Mouse (Mus musculus) T-helper 1 cell (primary cell): Measurements from ENCODE around the gene Mapk9.

Source experiments
- in situ Hi-C: fragments of 300-600 bp; cut with MboI, MseI; formaldehyde crosslinking; loops from one replicate; pipeline ENCODE4 v1.15.1; 2025; ENCODE audit warnings: high pct_unique_total_duplicates

The Mapk9 gene

GRCm38 (mm10) chr11:49888469-49888868 lies 41.9 kb downstream of the Mapk9 start:
- in situ Hi-C loops, result loop anchor here (25.0 kb wide), 1 partner anchor 974 kb away; the partner anchor contains the start of gene Grm6

- in situ Hi-C loops, result loop anchor here (25.0 kb wide), 1 partner anchor 970 kb away; the partner anchor contains the start of gene Grm6
Measured at GRCm38 (mm10) chr11:49891993-49892392, 45.4 kb downstream of the Mapk9 start.

GRCm38 (mm10) chr11:49893806-49894205 lies 47.3 kb downstream of the Mapk9 start:
- in situ Hi-C loops, result loop anchor here (25.0 kb wide), 1 partner anchor 968 kb away; the partner anchor contains the start of gene Grm6

GRCm38 (mm10) chr11:49895966-49896590 lies 49.5 kb downstream of the Mapk9 start:
- in situ Hi-C loops, result loop anchor here (25.0 kb wide), 1 partner anchor 966 kb away; the partner anchor contains the start of gene Grm6

- in situ Hi-C loops, result loop anchor here (5.0 kb wide), 1 partner anchor 62 kb away; no protein-coding TSS in a partner anchor
Measured at GRCm38 (mm10) chr11:49900043-49900442, 53.5 kb downstream of the Mapk9 start.

- in situ Hi-C loops, result loop anchor here (5.0 kb wide), 1 partner anchor 61 kb away; no protein-coding TSS in a partner anchor
Measured at GRCm38 (mm10) chr11:49900962-49901658, 54.6 kb downstream of the Mapk9 start.

- in situ Hi-C loops, result loop anchor here (5.0 kb wide), 1 partner anchor 60 kb away; no protein-coding TSS in a partner anchor
Measured at GRCm38 (mm10) chr11:49901659-49902458, 55.3 kb downstream of the Mapk9 start, which contains the start of gene Rasgef1c. TSS of gene Rasgef1c (plus strand) at chr11:49901835.

GRCm38 (mm10) chr11:49903333-49903732 lies 56.8 kb downstream of the Mapk9 start:
- in situ Hi-C loops, result loop anchor here (5.0 kb wide), 1 partner anchor 59 kb away; no protein-coding TSS in a partner anchor

GRCm38 (mm10) chr11:49918521-49919180 lies 72.1 kb downstream of the Mapk9 start:
- in situ Hi-C loops, result no loop called here

- in situ Hi-C loops, result no loop called here
Measured at GRCm38 (mm10) chr11:49919304-49919703, 72.8 kb downstream of the Mapk9 start.

GRCm38 (mm10) chr11:49923539-49923938 lies 77.0 kb downstream of the Mapk9 start:
- in situ Hi-C loops, result no loop called here

GRCm38 (mm10) chr11:49926183-49926582 lies 79.6 kb downstream of the Mapk9 start:
- in situ Hi-C loops, result no loop called here

- in situ Hi-C loops, result no loop called here
Measured at GRCm38 (mm10) chr11:49927169-49927568, 80.6 kb downstream of the Mapk9 start.

GRCm38 (mm10) chr11:49927670-49928069 lies 81.1 kb downstream of the Mapk9 start:
- in situ Hi-C loops, result no loop called here

GRCm38 (mm10) chr11:49931037-49931625 lies 84.6 kb downstream of the Mapk9 start:
- in situ Hi-C loops, result no loop called here

GRCm38 (mm10) chr11:49931853-49932252 lies 85.3 kb downstream of the Mapk9 start:
- in situ Hi-C loops, result no loop called here

- in situ Hi-C loops, result no loop called here
Measured at GRCm38 (mm10) chr11:49933811-49934210, 87.3 kb downstream of the Mapk9 start.

- in situ Hi-C loops, result no loop called here
Measured at GRCm38 (mm10) chr11:49934322-49934721, 87.8 kb downstream of the Mapk9 start.
